Mouse (Mus musculus) midbrain, postnatal 0 days (tissue): ENCODE data around the gene Celsr3. TPM values are rescaled to one million over a fixed set of nuclear protein-coding genes. Genes with fewer than 3 reads are reported as not detected.

Source experiments
- ATAC-seq: fragments of 200-750 bp; cut with Nextera tagmentation; 2 replicates; pipeline ENCODE4 v1.8.0; 2017; ENCODE audit warnings: moderate number of reproducible peaks, mild to moderate bottlenecking, moderate TSS enrichment, moderate library complexity; ENCODE audit not compliant: low FRiP score
- DNase-seq: peaks from one replicate; pipeline ENCODE4 v3.0.0-alpha.2; 2015; ENCODE audit warnings: low spot score
- H3K27ac ChIP-seq: fragments of 300-500 bp; sonication (generic); 2 replicates; pipeline ENCODE4 v1.5.1; 2014; ENCODE audit warnings: low read depth, mild to moderate bottlenecking, low read length, mixed read lengths
- H3K27me3 ChIP-seq: fragments of 300-500 bp; sonication (generic); 2 replicates; pipeline ENCODE4 v1.6.1; 2014; ENCODE audit warnings: low read length, control low read depth, mixed read lengths; ENCODE audit not compliant: insufficient read depth
- H3K36me3 ChIP-seq: fragments of 300-500 bp; sonication (generic); 2 replicates; pipeline ENCODE4 v1.6.1; 2014; ENCODE audit warnings: low read length, control low read depth, mixed read lengths; ENCODE audit not compliant: insufficient read depth
- H3K4me1 ChIP-seq: fragments of 300-500 bp; sonication (generic); 2 replicates; pipeline ENCODE4 v1.6.1; 2014; ENCODE audit warnings: mild to moderate bottlenecking, control low read depth, antibody characterized with exemption, low read length, mixed read lengths; ENCODE audit not compliant: insufficient read depth
- H3K4me2 ChIP-seq: fragments of 300-500 bp; sonication (generic); 2 replicates; pipeline ENCODE4 v1.6.1; 2014; ENCODE audit warnings: low read depth, mild to moderate bottlenecking, low read length, mixed read lengths; ENCODE audit not compliant: poor library complexity, severe bottlenecking
- H3K4me3 ChIP-seq: fragments of 300-500 bp; sonication (generic); 2 replicates; pipeline ENCODE4 v1.5.1; 2014; ENCODE audit warnings: low read depth, mild to moderate bottlenecking, low read length, moderate library complexity
- H3K9ac ChIP-seq: fragments of 300-500 bp; sonication (generic); replicated peaks from 2 replicates; pipeline ENCODE4 v1.6.1; 2014; ENCODE audit warnings: mild to moderate bottlenecking, low read length, moderate library complexity, mixed read lengths; ENCODE audit not compliant: poor library complexity, severe bottlenecking
- H3K9me3 ChIP-seq: fragments of 300-500 bp; sonication (generic); 2 replicates; pipeline ENCODE4 v1.6.1; 2016; ENCODE audit warnings: low read length, control low read depth
- CTCF ChIP-seq: IDR thresholded peaks from 2 replicates; pipeline ENCODE4 v1.5.1; 2016; ENCODE audit warnings: antibody characterized with exemption, mild to moderate bottlenecking
- WGBS: fragments of 180-500 bp; shearing (Covaris S2); extraction: QIAGEN DNeasy Blood & Tissue Kit; methylation state at CpG from one replicate; pipeline ENCODE4 v1.1.7; 2014; 5-methylcytosine and 5-hydroxymethylcytosine counted together
- microRNA-seq: library from miRNA; unstranded; fragments of <30 nt; microRNA quantifications from one replicate; pipeline ENCODE4, GENCODE M21; 2016; ENCODE audit warnings: borderline number of aligned reads
- polyA plus RNA-seq: library from polyadenylated mRNA; unstranded; fragments of >200 nt; fragmentation: Nextera tagmentation; extraction: Ambion mirVana; gene quantifications from 2 replicates; pipeline ENCODE4 v1.2.1, GENCODE M21; 2015
- total RNA-seq: library from RNA; depleted of rRNA; stranded (reverse); fragments of >200 nt; gene quantifications from 2 replicates; pipeline ENCODE4 v1.2.3, GENCODE M21; 2014; rRNA removed

The Celsr3 gene
- total and polyA plus RNA-seq, 2 experiments from 2014 or later, result 7.2 to 61.7 TPM

- peak within 1 kb of the TSS; percentile 72 for H3K9ac ChIP-seq
- no peak for TF ChIP-seq CTCF
- H3K4me2 ChIP-seq, result peak within 1 kb of the TSS; percentile 80
- peaks cover 51% of the 10 kb centered on the region for H3K36me3 ChIP-seq
- ATAC-seq (no peak), DNase-seq (no peak)
- H3K9me3 ChIP-seq, result no peaks in the 10 kb centered on the region
- H3K27ac ChIP-seq, result peak within 1 kb of the TSS; percentile 75
- H3K27me3 ChIP-seq, result no peaks in the 10 kb centered on the region
- 88% methylated on average over 3 of the region's 3 CpGs for WGBS
- H3K4me1 ChIP-seq, result peaks cover 3% of the 10 kb centered on the region; the same call in 1 of the 2 replicates
- H3K4me3 ChIP-seq, result peak within 1 kb of the TSS; percentile 78
Measured at GRCm38 (mm10) chr9:108852976-108853375, 26.9 kb downstream of the Celsr3 start, which contains the start of gene Slc26a6. TSS of gene Slc26a6 (plus strand) at chr9:108853283.

- ATAC-seq, result peak; percentile 90
- DNase-seq, result peak; percentile 97
- H3K9me3 ChIP-seq, result no peaks in the 10 kb centered on the region
- peak; percentile 75 for TF ChIP-seq CTCF
- peak overlapping the region; percentile 75 for H3K27ac ChIP-seq
- H3K9ac ChIP-seq, result peak overlapping the region; percentile 72
- peak overlapping the region; percentile 80 for H3K4me2 ChIP-seq
- no peaks in the 10 kb centered on the region for H3K27me3 ChIP-seq
- peaks cover 3% of the 10 kb centered on the region; the same call in 1 of the 2 replicates for H3K4me1 ChIP-seq
- WGBS, result 2% methylated on average over 25 of the region's 25 CpGs
- peak overlapping the region; percentile 78 for H3K4me3 ChIP-seq
- H3K36me3 ChIP-seq, result peaks cover 50% of the 10 kb centered on the region
Measured at GRCm38 (mm10) chr9:108853635-108854240, 27.6 kb downstream of the Celsr3 start.

GRCm38 (mm10) chr9:108854241-108854696, 28.1 kb downstream of the Celsr3 start:
- ATAC-seq (peak; percentile 85), DNase-seq (peak; percentile 93)
- Histone ChIP-seq H3K4me1 (peaks cover 3% of the 10 kb centered on the region; the same call in 1 of the 2 replicates), H3K9me3 (no peaks in the 10 kb centered on the region), H3K27me3 (no peaks in the 10 kb centered on the region), H3K27ac (peak overlapping the region; percentile 75), H3K36me3 (peaks cover 48% of the 10 kb centered on the region), H3K9ac (peak overlapping the region; percentile 72), H3K4me3 (peak overlapping the region; percentile 78), H3K4me2 (peak overlapping the region; percentile 80)
- under 1% methylated on average over 28 of the region's 28 CpGs for WGBS
- no peak for TF ChIP-seq CTCF

GRCm38 (mm10) chr9:108855335-108855734, 29.2 kb downstream of the Celsr3 start:
- ATAC-seq, result no peak
- H3K4me2 ChIP-seq, result no peak overlapping the region
- H3K9me3 ChIP-seq, result no peaks in the 10 kb centered on the region
- H3K9ac ChIP-seq, result no peak overlapping the region
- H3K36me3 ChIP-seq, result peaks cover 48% of the 10 kb centered on the region
- peaks cover 3% of the 10 kb centered on the region; the same call in 1 of the 2 replicates for H3K4me1 ChIP-seq
- 67% methylated on average over 5 of the region's 5 CpGs for WGBS
- no peak for TF ChIP-seq CTCF
- no peaks in the 10 kb centered on the region for H3K27me3 ChIP-seq
- no peak overlapping the region for H3K27ac ChIP-seq
- no peak for DNase-seq
- H3K4me3 ChIP-seq, result no peak overlapping the region

GRCm38 (mm10) chr9:108858792-108859527, 32.8 kb downstream of the Celsr3 start:
- no peak overlapping the region for H3K4me3 ChIP-seq
- H3K36me3 ChIP-seq, result peaks cover 43% of the 10 kb centered on the region
- ATAC-seq (no peak), DNase-seq (no peak)
- no peak overlapping the region for H3K9ac ChIP-seq
- WGBS, result 81% methylated on average over 8 of the region's 8 CpGs
- no peak overlapping the region for H3K27ac ChIP-seq
- peaks cover 3% of the 10 kb centered on the region; the same call in 1 of the 2 replicates for H3K4me1 ChIP-seq
- no peaks in the 10 kb centered on the region for H3K9me3 ChIP-seq
- TF ChIP-seq CTCF, result no peak
- no peaks in the 10 kb centered on the region for H3K27me3 ChIP-seq
- no peak overlapping the region for H3K4me2 ChIP-seq

Small RNAs within 50 kb of the gene (microRNA-seq; reads per million reads assigned to microRNA genes)
- gene Gm23156, result not detected

Other genes with a start within 250 kb of the Celsr3 start
- 610 and 628 TPM in 2 replicates for gene Wdr6, start 247.6 kb upstream of the Celsr3 start, total RNA-seq
- gene Wdr6, start 247.6 kb upstream of the Celsr3 start, polyA plus RNA-seq, result 378 and 391 TPM in 2 replicates
- gene P4htm, start 228.7 kb upstream of the Celsr3 start, total RNA-seq, result 51.7 and 65.8 TPM in 2 replicates
- 48.7 and 53.5 TPM in 2 replicates for gene P4htm, start 228.7 kb upstream of the Celsr3 start, polyA plus RNA-seq
- 43.1 and 61.9 TPM in 2 replicates for gene Arih2, start 176.9 kb upstream of the Celsr3 start, total RNA-seq
- 36.7 and 37.3 TPM in 2 replicates for gene Arih2, start 176.9 kb upstream of the Celsr3 start, polyA plus RNA-seq
- 32.5 and 50.8 TPM in 2 replicates for gene Slc25a20, start 164.2 kb upstream of the Celsr3 start, total RNA-seq
- gene Slc25a20, start 164.2 kb upstream of the Celsr3 start, polyA plus RNA-seq, result 44.4 and 45.4 TPM in 2 replicates
- gene Prkar2a, start 137.0 kb upstream of the Celsr3 start, total RNA-seq, result 107 and 137 TPM in 2 replicates
- gene Prkar2a, start 137.0 kb upstream of the Celsr3 start, polyA plus RNA-seq, result 44.8 and 49.7 TPM in 2 replicates
- 126 and 138 TPM in 2 replicates for gene Ip6k2, start 42.5 kb upstream of the Celsr3 start, total RNA-seq
- gene Ip6k2, start 42.5 kb upstream of the Celsr3 start, polyA plus RNA-seq, result 228 and 230 TPM in 2 replicates
- 30.1 and 83.4 TPM in 2 replicates for gene Nckipsd, start 18.0 kb upstream of the Celsr3 start, total RNA-seq
- gene Nckipsd, start 18.0 kb upstream of the Celsr3 start, polyA plus RNA-seq, result 25.7 and 32.5 TPM in 2 replicates
- 18.0 and 20.2 TPM in 2 replicates for gene Slc26a6, start 27.0 kb downstream of the Celsr3 start, total RNA-seq
- 23.8 and 24.6 TPM in 2 replicates for gene Slc26a6, start 27.0 kb downstream of the Celsr3 start, polyA plus RNA-seq
- gene Tmem89, start 88.3 kb downstream of the Celsr3 start, total RNA-seq, result 0.88 and 1.6 TPM in 2 replicates
- gene Tmem89, start 88.3 kb downstream of the Celsr3 start, polyA plus RNA-seq, result 0.18 and 0.21 TPM in 2 replicates
- 407 and 456 TPM in 2 replicates for gene Uqcrc1, start 110.3 kb downstream of the Celsr3 start, total RNA-seq
- 522 and 562 TPM in 2 replicates for gene Uqcrc1, start 110.3 kb downstream of the Celsr3 start, polyA plus RNA-seq
- gene Col7a1, start 127.3 kb downstream of the Celsr3 start, total RNA-seq, result 1.7 and 4.5 TPM in 2 replicates
- gene Col7a1, start 127.3 kb downstream of the Celsr3 start, polyA plus RNA-seq, result 0.71 and 1.5 TPM in 2 replicates
- gene Ucn2, start 159.7 kb downstream of the Celsr3 start, total RNA-seq, result not detected in 2 replicates
- gene Ucn2, start 159.7 kb downstream of the Celsr3 start, polyA plus RNA-seq, result not detected in 2 replicates
- 46.1 and 51.7 TPM in 2 replicates for gene Pfkfb4, start 165.5 kb downstream of the Celsr3 start, total RNA-seq
- gene Pfkfb4, start 165.5 kb downstream of the Celsr3 start, polyA plus RNA-seq, result 24.1 and 28.6 TPM in 2 replicates
- 79.7 and 80.6 TPM in 2 replicates for gene Shisa5, start 212.2 kb downstream of the Celsr3 start, total RNA-seq
- gene Shisa5, start 212.2 kb downstream of the Celsr3 start, polyA plus RNA-seq, result 75.0 and 89.3 TPM in 2 replicates
- gene Trex1, start 233.4 kb downstream of the Celsr3 start, total RNA-seq, result 22.5 and 28.1 TPM in 2 replicates
- 14.8 and 18.6 TPM in 2 replicates for gene Trex1, start 233.4 kb downstream of the Celsr3 start, polyA plus RNA-seq
- 34.7 and 35.1 TPM in 2 replicates for gene Atrip, start 247.8 kb downstream of the Celsr3 start, total RNA-seq
- gene Atrip, start 247.8 kb downstream of the Celsr3 start, polyA plus RNA-seq, result 32.9 and 34.7 TPM in 2 replicates